Mouse (Mus musculus) layer of hippocampus, adult 9-10 months (tissue): ENCODE data around the gene Diras1.
"Not testable (repeated sequence)": the region's sequence is repeated elsewhere in the genome, so short reads cannot be mapped to it uniquely, and the experiment has no call there.

Experiments
- DNase-seq: peaks from one replicate; pipeline ENCODE4 v3.0.0; 2022; ENCODE audit warnings: low spot score

The Diras1 gene

DNA sequence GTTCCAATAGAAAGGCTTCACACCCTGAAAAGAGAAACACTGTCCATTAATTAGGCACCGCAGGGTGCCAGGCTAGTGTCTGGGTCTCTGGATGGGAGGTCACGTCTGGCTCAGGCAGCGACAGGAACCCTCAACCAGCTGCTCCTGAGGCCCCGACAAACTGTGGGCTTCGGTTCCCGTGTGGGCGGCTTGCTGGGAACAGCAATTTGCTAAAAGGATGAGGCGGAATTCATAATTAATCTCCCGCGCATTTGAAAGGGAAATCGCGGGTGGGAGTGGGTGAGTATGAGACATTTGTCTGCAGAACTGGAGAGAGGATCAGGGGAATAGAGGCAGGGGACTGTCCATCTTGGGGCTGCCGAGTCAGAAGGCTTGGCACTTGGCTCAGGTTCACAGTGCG is 27.4 kb downstream of the Diras1 start:
- DNase-seq: no peak

DNA sequence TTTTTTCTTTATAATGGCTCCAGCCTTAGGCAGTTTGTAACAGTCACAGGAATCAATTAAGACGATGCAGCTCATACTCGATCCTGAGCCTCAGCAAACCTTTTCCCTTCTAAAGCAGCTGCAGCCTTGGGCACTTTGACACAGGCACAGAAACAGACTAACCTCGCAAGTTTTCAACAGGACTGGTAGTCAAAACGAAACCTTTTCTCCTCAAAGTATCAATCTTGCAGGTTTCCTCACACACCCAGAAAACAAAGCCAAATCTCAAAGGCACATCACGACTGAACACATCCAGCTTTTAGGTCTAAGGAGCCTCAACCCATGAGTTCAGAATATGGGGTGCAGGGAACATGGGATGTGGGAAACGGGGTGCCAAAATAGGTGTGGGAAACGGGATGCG is 28.1 kb downstream of the Diras1 start:
- no peak for DNase-seq

DNA sequence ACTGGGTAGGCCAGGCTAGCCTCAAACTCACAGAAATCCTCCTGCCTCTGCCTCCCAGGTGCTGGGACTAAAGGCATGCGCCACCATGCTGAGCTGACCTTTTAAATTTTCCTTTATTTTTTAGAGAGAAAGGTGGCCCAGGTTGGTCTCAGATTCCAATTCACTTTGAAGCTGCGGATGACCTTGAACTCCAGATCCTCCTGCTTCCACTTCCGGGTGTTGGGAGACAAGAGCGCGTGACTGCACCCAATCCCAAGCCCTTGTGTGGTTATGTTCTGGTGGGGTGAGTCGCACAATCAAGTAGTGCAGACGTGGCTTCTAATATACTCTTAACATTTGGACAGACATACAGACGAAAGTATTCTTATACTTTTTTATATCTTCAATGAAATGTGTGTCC is 29.0 kb downstream of the Diras1 start:
- no peak for DNase-seq

DNA sequence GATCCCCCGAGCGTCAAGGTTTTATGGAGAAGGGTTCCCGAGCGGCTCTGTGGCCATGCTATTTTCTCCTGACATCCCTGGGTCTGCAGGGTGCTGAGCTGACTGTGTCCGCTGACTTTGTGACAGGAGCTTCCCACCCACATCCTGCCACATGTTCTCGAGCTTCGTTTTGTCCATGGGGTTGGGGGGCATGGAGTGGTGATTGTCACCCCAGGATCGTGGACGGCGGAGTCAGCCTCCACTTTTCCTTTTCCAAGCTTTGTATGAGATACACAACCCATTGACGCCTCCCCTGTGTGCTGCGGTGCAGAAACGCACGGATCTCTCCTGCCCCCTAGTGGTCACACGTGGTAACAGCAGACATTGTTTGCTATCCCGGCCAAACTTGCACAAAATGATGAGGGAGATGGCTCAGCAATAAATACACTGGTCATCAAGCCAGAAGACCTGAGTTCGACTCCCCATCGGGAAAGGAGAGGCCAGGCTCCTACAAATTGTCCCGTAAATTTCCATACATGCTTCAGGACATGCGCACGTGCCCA is 30.3 kb downstream of the Diras1 start:
- no peak for DNase-seq

DNA sequence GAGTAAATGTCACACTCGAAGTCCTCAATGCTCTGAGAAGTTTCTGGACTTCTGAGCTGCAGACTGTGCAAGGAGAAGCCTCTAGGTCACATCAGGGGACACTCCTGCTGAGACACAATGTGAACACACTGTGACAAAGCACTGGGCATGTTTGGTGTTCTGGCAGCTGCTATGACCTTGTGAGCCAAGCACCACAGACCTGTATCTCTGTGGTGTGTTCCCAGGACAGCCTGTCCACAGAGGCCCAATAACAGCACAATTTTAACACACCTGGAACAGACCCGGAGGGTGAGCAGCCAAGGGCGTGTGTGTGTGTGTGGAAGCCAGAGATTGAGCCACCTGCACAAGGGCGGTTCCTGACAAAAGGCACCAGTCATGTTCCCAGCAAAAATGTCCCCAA is 30.8 kb downstream of the Diras1 start:
- no peak for DNase-seq

DNA sequence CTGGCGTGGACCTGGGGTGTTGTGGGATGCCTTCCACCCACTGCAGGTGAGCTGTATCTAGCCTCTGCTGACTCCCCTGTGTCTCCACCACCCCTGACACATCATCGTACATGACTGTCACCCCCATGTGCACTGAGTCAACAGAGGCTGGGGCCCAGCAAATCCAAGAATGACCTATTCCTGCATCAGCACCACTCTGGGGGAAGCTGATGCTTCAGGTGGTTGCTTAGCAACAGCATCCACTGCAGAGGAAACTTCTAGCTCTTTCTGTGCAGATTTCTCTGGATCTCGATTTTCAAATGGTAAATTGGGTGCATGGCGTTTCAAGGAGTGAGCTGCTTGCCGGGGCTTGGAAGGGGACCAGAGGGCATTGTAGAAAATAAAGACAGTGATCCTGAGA is 32.2 kb downstream of the Diras1 start:
- DNase-seq: no peak

DNA sequence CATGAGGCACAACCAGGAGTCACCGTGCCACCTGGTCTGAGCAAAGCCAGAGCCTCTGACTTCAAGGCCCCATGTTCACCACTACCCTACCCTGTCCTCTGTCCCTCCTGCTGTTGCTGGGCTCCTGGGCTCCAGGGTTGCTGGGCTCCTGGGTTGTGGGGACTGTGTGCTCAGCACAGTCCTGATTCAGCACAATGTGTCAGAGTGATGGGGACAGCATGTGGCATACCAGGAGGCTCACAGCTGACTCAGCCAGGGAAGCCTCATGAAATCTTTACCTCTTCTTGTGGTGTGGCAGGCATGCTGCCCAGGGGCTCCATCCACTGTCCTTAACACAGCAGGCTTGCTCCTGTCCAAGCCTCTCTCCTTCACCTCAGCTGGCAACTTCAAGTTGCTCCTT is 33.5 kb downstream of the Diras1 start:
- DNase-seq: no peak

DNA sequence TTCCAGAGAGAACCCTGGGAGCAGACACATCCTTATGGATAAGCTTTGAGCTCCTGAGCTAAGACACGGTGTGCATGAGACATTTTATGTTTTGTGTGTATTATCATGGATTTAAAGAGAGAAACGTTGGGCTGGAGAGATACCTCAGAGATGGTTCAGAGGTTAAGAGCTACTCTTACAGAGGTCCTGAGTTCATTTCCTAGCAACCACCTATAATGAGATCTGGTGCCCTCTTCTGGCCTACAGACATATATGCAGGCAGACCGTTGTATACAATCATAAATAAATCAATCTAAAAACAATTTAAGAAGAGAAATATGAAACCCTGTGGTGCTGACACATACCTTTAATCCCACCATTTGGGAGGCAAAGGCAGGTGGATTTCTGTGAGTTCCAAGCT is 34.5 kb downstream of the Diras1 start:
- no peak for DNase-seq

DNA sequence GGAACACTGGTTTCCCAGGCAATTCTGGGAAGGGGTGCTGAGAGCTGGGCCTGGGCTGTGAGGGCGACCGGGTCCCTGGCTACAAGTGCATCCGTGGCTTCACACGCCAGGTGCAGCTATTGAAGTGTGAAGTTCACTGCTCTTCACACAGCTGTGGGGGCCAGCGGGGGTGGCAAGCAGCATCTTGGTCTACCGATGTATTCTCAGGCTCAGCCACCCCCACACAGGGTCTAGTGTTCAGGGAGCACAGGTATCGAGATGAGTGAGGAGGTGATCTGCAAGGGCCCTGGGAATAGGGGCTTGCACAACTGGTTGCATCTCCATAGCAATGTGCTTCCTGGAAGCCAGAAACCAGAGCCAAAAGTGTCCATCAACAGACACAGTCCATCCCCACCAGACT is 35.1 kb downstream of the Diras1 start:
- DNase-seq: no peak

DNA sequence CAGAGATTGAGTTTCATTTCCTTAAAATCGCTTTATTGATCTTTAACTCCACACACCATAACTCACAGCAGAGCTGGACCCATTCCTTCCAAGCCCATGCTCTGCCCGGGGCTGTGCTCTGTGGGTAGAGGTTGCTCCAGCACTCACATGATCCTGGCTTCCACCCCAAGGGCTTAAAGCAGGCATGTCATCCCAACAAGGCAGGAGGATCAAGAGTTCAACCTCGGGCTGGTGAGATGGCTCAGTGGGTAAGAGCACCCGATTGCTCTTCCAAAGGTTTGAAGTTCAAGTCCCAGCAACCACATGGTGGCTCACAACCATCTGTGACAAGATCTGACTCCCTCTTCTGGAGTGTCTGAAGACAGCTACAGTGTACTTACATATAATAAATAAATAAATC is 35.6 kb downstream of the Diras1 start:
- DNase-seq: not testable (repeated sequence)

DNA sequence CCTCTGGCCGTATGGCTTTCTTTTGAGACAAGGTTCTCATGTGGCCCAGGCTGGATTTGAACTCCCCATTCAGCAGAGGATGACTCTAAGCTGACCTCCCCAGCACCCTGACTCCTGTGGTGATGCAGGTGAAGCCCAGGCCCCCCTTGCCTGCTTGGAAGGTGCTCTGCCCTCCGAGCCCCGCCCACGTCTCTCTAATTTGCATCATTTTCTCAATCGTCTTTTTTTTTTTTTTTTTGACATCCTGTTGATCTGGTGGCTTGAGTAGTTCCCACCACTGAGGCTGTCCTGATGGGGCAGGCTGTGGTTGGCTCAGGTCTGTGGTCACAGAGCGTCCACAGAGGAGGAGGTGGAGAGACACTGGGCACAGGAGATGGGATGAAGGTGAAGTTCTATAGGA is 36.0 kb downstream of the Diras1 start:
- no peak for DNase-seq

DNA sequence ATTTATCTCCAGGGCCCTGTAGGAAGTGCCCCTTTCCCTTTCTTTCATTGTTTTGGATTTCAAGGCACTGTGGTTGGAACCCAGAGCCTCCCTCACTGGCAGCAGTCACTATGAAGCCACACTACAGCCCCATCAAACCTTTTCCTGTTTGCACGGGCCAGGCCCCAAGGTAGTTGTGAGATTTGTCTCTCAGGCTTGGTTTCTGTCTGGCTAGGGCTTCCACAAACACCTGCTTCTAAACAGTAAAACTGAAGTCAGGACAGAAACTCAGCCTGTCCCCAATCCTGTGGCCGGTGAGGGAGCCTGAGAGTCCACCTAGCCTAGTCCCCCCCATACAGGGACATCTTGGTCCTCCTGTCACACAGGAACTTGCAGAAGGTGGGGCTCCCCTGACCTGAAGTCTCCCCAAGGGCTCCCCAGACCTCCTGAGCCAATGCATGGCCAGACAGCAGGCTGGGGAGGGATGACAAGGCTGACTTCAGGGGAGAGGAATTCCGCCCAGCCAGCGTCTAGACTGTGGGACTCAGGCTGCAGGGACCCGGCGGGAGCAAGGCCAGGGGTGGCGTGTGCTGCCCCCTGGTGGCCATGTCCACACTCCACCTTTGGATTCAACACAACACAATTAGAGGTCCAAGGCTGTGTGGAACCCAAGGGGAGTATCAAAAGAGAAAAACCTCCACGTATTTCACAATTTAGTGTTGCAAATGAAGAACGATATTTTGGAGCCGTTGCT is 37.6 kb downstream of the Diras1 start:
- DNase-seq: no peak

DNA sequence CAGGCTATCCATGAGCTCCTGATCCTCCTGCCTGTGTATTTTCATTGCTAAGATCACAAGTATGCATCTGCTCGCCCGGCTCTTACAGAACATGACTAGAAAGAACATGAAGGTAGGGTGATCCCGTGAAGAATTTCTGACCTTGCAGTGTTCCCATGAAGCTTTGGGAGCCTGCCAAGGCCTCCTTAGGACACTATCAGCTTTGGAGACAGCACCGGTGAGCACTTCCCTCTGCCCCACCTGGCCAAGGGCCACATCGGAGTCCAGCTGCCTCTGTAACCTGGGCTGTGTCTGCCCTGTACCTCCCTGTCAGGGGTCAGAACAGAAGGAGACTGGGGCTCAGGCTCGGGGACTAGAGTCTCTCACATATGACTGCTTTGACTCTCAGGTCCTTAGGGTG is 38.7 kb downstream of the Diras1 start:
- no peak for DNase-seq

DNA sequence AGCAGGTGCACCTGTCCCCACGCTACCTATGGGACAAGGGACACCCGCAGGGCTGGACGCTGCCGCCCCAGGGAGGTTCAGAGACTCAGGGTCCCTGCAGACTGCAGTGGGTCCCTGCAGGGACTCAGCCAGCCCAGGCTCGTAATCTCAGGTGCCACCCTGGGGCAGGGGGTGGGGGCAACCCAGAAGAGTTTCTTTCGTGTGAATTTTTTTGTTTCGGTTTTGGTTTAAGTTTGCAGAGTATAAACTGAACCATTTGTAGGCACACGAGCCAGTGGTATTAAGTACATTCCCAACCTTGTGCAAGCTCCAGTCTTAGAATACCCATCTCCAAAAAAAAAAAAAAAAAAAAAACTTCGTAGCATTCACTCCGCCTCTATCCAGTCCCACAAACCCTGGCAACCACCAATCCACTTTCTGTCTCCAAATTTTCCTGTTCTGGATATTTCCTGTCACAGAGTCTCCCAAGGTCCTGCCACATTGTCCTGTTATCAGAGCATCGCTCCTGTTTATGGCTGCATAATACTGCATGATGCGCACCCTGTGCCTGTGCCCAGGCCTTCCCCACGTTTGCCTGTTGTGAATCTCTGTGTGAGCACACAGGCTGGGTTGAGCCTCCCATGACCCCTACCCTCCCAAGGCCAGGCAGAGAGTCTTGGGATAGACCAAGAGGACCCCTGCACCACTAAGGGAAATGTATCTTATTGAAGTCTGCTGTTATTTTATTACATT is 39.3 kb downstream of the Diras1 start:
- DNase-seq: no peak

DNA sequence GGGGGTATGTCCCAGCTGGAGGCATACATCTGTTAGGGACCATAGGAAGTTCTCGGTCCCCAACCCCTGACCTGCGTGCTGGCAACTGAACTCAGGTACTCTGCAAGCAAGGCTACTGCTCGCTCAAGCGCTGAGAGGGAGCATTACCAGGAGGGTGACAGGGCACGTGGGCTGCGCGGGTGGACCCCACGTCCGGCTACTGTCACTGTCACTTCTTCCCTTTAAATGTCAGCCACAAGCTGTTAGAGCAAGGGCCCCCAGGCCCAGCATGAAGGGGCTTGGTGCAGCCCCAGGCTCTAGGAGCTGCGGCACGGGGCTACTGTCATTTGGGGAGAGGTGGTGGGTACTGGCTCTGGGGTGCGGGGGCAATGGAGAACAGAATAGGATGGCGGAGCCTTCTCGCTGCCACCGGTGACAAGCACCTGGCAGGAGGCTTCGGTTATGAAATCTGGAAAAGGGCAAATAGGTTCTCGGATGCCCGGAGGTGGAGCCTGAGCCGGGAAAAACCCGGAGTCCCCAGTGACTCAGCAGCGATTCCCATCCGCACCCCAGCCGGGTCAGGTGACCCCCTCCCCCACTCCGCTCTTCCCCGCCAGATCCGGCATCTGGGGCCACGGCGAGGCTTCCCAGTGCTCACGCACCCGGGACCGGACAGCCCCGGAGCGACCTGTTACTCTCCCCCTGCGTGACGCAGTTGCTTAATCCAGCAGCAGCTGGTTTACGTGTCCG is 40.1 kb downstream of the Diras1 start:
- DNase-seq: no peak

DNA sequence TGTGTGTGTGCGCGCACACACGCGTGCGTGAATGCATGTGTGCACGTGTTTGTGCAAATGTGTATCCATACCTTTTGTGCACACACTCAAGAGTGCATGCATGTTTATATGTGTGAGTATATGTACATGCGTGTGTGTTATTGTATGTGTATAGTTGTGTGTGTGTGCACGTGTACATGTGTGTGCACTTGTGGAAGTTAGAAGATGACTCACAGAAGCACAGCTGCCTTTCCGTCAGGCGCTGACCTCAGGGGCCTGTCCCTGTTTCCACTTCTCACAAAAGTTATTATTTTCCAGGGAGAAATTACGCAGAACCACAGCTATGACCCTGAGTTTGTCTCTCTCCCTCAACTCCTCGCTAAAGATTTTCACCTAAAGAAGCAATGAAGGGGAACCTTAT is 41.2 kb downstream of the Diras1 start:
- no peak for DNase-seq

DNA sequence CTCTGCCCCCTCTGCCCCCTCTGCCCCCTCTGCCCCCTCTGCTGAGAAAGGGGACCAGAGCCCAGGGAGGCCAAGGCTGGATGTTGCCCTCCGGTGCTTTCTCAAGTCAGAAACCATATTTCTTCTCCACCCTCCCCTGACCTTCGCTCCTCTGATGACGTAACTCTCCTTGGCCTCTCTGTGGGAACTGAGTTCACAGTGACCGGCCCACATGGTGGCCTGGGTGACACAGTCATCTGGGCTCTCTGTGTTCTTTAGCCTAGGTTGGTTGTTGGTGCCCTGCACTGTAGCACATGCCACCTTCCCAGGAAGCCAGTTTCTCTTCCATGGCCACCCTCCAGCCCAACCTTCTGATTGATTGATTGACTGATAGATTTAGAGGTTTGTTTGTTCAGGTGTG is 43.1 kb downstream of the Diras1 start:
- DNase-seq: no peak

DNA sequence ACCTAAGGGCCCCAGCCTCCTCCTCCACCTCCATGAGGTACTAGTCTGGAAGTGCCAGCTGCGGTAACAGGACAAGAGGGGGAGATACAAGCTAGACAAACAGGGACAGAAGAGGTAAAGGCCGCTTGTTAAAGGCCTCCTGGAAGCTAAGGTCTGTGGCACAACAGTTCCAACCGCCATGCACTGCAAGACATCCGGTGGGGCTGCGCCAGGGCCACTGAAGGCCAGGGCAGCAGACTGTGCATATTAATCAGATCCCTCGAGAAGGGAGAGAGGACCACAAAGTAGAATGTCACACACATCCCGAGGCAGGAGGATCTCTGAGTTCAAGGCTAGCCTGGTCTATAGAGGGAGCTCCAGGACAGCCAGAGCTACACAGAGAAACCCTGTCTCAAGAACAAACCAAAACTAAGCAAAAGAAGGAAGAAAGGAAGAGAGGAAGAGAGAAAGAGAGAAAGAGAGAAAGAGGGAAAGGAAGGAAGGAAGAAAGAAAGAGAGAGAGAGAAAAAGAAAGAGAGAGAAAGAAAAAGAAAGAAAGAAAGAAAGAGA is 43.8 kb downstream of the Diras1 start:
- no peak for DNase-seq

DNA sequence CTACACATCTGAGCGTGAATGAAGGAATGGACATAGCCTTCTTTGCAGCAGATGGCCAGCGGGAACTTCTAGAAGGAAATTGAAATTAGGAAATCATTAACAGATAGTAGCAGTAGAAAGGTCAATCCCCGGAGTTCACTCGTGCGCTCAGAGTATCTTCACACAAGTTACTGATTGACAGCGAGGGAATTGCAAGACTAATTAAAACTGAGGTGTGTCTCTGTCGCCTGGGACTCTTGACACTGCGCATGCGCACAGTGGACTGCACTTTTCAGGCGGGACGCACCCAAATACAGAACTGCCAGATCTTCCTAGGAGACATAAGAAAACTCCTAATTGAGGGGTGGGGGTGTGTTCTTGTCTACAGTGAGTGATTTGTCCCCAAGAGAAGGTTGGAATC is 50.0 kb downstream of the Diras1 start:
- DNase-seq: no peak

DNA sequence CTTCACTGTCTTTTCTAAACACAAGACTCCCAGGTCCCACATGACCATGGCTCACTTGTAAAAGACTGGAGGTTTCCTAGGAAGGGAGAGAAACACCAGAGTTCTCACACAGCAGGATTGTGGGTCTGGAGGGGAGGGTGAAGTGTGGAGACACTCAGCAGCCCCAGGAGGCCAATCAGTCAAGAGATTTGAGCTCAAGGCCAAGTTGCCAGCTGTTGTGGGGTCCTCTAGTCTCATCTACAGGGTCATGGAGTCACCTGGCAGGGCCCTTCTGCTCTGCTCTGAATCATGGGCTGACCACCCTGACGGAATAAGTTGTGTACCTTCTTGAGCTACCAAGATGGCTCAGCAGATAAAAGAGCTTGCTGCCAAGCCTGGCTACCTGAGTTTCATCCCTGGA is 51.7 kb downstream of the Diras1 start:
- DNase-seq: no peak

DNA sequence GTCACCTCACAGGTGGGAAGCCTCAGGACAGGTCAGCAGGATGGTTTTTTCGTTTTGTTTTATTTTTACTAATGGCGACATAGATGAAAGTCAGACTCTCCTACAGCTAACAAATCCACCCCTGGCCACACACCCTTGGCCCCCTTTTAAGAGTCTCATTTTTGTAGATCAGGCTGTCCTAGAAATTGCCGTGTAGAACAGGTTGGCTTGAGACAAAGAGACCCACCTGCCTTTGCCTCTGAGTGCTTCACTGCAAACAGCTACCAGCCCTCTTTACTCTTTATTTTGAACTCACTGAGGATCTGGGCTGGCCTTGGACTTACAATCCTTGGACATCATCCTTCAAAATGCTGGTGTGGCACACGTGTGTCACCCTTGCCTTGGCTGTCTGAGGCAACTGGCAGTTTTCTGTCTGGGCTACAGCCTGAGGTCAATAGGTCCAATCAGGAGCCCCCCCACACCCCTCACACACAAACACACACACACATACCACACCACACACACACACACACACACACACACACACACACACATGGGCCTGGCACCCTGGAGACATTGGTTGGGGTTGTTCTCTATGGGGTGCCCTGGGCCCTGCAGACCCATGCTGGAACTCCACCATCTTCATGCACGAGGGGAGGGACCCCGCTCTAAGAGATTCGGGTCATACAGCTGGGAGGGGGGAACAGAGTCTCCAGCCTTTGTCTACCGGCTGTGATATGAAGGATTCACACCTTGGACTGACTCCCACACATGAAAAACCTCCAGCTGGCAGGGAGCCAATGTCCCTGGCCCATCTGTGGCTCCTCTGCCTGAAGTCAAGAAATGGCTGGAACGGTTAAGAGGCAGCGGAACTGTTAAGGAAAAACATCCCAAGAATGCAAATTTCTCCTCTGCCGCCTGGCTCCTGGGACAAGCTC is 53.1 kb downstream of the Diras1 start:
- DNase-seq: no peak

DNA sequence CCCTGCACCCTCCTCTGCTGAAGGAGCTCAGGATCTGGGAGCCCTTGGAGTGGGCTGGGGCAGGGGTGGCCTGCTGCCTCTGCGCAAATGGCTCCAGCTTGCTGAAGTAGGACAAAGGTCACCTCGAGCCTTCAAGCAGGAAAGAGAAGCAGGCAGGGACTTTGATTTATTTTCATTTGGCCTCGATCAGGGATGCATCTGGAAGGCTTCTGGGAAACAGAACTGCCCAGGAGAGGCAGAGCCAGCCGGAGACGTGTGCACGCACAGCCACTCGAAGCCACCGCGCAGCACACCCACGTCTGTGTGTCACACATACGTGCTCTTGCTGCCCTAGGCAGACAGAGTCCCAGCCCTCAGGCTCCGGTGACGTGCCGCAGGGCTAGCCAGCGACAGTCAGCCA is 53.9 kb downstream of the Diras1 start:
- DNase-seq: no peak
